Mouse (Mus musculus) hindbrain, postnatal 0 days (tissue): ENCODE measurements at regions not wholly inside any gene's neighbourhood (a gene's known extent, or its start where the extent isn't known, plus 50 kb on each side); places are given as distances from the start of the nearest gene placed in this dataset.

ENCODE experiments used
- ATAC-seq: fragments of 200-750 bp; cut with Nextera tagmentation; 2 replicates; pipeline ENCODE4 v1.8.0; 2017; ENCODE audit warnings: mild to moderate bottlenecking, moderate TSS enrichment, moderate library complexity
- DNase-seq: peaks from one replicate; pipeline ENCODE4 v3.0.0-alpha.2; 2015; ENCODE audit warnings: low spot score
- H3K27ac ChIP-seq: fragments of 300-500 bp; sonication (generic); 2 replicates; pipeline ENCODE4 v1.5.1; 2014; ENCODE audit warnings: mild to moderate bottlenecking
- H3K27me3 ChIP-seq: fragments of 300-500 bp; sonication (generic); 2 replicates; pipeline ENCODE4 v1.6.1; 2014; ENCODE audit warnings: low read length, mixed read lengths; ENCODE audit not compliant: insufficient read depth
- H3K36me3 ChIP-seq: fragments of 300-500 bp; sonication (generic); 2 replicates; pipeline ENCODE4 v1.6.1; 2014; ENCODE audit warnings: low read length, mixed read lengths; ENCODE audit not compliant: insufficient read depth
- H3K4me1 ChIP-seq: fragments of 300-500 bp; sonication (generic); 2 replicates; pipeline ENCODE4 v1.6.1; 2014; ENCODE audit warnings: antibody characterized with exemption, low read length, mixed read lengths; ENCODE audit not compliant: insufficient read depth
- H3K4me2 ChIP-seq: fragments of 300-500 bp; sonication (generic); 2 replicates; pipeline ENCODE4 v1.6.1; 2014; ENCODE audit warnings: low read depth, mild to moderate bottlenecking, low read length, moderate library complexity, mixed read lengths
- H3K4me3 ChIP-seq: fragments of 300-500 bp; sonication (generic); 2 replicates; pipeline ENCODE4 v1.5.1; 2014; ENCODE audit warnings: low read length
- H3K9ac ChIP-seq: fragments of 300-500 bp; sonication (generic); replicated peaks from 2 replicates; pipeline ENCODE4 v1.6.1; 2014; ENCODE audit warnings: mild to moderate bottlenecking, low read length, moderate library complexity, mixed read lengths
- H3K9me3 ChIP-seq: fragments of 300-500 bp; sonication (generic); 2 replicates; pipeline ENCODE4 v1.6.1; 2016; ENCODE audit warnings: low read length, mixed read lengths
- CTCF ChIP-seq: IDR thresholded peaks from 2 replicates; pipeline ENCODE4 v1.5.1; 2016; ENCODE audit warnings: antibody characterized with exemption, control low read depth, low read depth
- WGBS: fragments of 180-500 bp; shearing (Covaris S2); extraction: QIAGEN DNeasy Blood & Tissue Kit; methylation state at CpG from one replicate; pipeline ENCODE4 v1.1.7; 2014; 5-methylcytosine and 5-hydroxymethylcytosine counted together

DNA sequence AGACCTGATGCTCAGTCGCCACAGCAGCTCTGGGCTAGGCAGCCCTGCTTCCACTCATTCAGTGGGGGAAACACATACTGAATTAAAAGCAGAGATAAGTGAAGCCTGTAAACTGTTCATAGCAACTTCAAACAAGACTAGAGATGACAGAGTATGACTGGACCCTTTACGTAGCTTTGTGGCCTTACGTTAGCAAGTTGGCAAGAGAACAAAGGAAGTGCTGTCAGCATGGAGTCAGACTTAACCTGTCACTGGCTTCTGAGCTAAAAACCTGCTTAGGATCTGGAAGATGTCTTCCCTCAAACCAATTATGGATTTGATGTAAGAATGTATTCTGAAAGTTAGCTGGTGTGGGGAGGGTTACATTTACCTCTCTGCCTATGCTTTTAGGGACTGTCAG lies 421.3 kb downstream of the Ttll7 start:
- 45% methylated on average over 3 of the region's 3 CpGs for WGBS
- H3K4me2 ChIP-seq, result no peak overlapping the region

DNA sequence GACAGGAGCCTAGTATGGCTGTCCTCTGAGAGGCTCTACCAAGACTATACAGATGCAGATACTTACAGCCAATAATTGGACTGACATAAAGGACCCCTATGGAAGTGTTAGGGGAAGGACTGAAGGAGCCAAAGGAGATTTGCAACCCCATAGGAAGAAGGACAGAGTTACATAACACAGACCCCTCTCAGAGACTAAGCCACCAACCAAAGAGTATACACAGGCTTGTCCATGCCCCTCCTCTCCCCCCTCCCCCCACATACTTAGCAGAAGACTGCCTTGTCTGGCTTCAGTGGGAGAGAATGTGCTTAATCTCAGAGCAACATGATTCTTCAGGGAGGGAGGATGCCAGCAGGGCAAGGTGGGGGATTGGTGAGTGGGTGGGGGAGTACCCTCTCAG lies 426.4 kb downstream of the Ttll7 start:
- Histone ChIP-seq H3K4me2 (no peak overlapping the region), H3K27me3 (no peaks in the 10 kb centered on the region), H3K4me3 (no peak overlapping the region), H3K9ac (no peak overlapping the region), H3K9me3 (no peaks in the 10 kb centered on the region), H3K4me1 (no peaks in the 10 kb centered on the region), H3K36me3 (no peaks in the 10 kb centered on the region), H3K27ac (no peak overlapping the region)
- DNase-seq, result no peak
- ATAC-seq, result no peak
- TF ChIP-seq CTCF, result no peak

More for the DNA sequence above, 421.3 kb downstream of the Ttll7 start:
- TF ChIP-seq CTCF, result no peak
- no peaks in the 10 kb centered on the region for H3K36me3 ChIP-seq
- DNase-seq (no peak), ATAC-seq (no peak)
- no peaks in the 10 kb centered on the region for H3K4me1 ChIP-seq
- no peak overlapping the region for H3K4me3 ChIP-seq
- no peaks in the 10 kb centered on the region for H3K27me3 ChIP-seq
- H3K27ac ChIP-seq, result no peak overlapping the region
- no peaks in the 10 kb centered on the region for H3K9me3 ChIP-seq
- H3K9ac ChIP-seq, result no peak overlapping the region

DNA sequence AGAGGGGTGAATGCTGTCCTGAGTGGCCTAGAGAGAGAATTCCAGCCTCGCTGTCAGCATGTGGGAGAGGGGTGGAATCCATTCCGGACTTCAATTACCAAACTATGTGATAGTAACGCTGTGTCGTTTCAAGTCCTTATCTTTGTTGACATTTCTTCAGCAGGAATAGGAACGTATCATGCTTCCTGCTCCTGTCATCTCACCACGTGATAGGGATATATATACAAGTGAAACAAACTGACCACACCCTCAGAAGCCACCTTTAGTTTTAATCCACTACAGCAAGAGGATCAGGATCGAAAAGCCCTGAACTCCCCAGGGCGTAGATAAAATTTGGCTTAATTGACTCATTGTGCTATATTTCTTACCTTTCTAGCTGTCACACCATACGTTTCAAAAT lies 431.6 kb downstream of the Ttll7 start:
- DNase-seq, result no peak
- no peak overlapping the region for H3K4me2 ChIP-seq
- WGBS, result 90% methylated on average over 9 of the region's 9 CpGs
- no peak for TF ChIP-seq CTCF
- no peaks in the 10 kb centered on the region for H3K9me3 ChIP-seq
- no peak for ATAC-seq
- H3K27me3 ChIP-seq, result no peaks in the 10 kb centered on the region
- H3K4me3 ChIP-seq, result no peak overlapping the region
- no peaks in the 10 kb centered on the region for H3K36me3 ChIP-seq
- H3K27ac ChIP-seq, result no peak overlapping the region
- H3K9ac ChIP-seq, result no peak overlapping the region
- no peaks in the 10 kb centered on the region for H3K4me1 ChIP-seq

DNA sequence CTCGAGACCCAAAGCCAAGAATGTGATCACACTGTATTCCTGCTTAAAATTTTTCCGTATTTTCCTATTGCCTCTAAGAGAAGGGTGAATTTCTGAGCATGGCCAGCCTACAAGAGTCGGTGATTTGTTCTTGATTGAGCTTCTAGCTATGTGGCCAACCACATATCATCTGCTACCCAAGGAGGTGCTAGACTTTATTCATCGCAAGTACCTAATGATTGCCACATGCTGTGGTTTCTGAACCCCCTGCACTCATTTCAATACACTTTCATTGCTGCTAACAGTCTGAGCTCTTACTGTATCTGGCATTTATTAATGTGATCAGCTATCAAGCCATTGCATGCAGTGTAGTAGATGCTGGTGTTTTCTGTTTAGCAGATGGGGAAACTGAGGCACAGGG lies 432.2 kb downstream of the Ttll7 start:
- Histone ChIP-seq H3K27me3 (no peaks in the 10 kb centered on the region), H3K9ac (no peak overlapping the region), H3K27ac (no peak overlapping the region), H3K36me3 (no peaks in the 10 kb centered on the region), H3K4me3 (no peak overlapping the region), H3K4me1 (no peaks in the 10 kb centered on the region), H3K4me2 (no peak overlapping the region), H3K9me3 (no peaks in the 10 kb centered on the region)
- no peak for ATAC-seq
- 93% methylated on average over 4 of the region's 4 CpGs for WGBS
- no peak for TF ChIP-seq CTCF
- no peak for DNase-seq

DNA sequence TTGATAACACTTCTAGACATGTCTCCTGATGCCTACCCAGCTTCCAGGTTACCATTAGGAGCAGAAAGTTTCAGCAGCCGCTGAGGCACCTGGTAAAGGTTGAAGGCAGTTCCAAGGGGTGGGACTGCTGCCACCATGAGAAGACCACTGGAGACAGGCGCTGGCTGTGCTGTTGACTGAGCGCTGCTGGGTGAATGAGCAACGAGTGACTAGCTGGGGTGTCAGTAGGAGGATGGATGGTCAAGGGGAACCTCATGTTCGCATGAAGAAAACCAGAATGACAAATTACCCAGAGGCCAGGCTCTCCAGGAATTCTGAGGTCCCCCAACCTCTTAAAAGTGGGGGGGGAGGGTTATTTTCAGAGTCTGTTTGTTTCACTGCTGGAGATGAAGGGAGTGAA lies 433.3 kb downstream of the Ttll7 start:
- H3K9ac ChIP-seq, result no peak overlapping the region
- 69% methylated on average over 5 of the region's 5 CpGs for WGBS
- H3K27me3 ChIP-seq, result no peaks in the 10 kb centered on the region
- no peak overlapping the region for H3K4me3 ChIP-seq
- no peak overlapping the region for H3K27ac ChIP-seq
- H3K4me1 ChIP-seq, result no peaks in the 10 kb centered on the region
- ATAC-seq (no peak), DNase-seq (no peak)
- TF ChIP-seq CTCF, result no peak
- no peak overlapping the region for H3K4me2 ChIP-seq
- no peaks in the 10 kb centered on the region for H3K36me3 ChIP-seq
- H3K9me3 ChIP-seq, result no peaks in the 10 kb centered on the region

DNA sequence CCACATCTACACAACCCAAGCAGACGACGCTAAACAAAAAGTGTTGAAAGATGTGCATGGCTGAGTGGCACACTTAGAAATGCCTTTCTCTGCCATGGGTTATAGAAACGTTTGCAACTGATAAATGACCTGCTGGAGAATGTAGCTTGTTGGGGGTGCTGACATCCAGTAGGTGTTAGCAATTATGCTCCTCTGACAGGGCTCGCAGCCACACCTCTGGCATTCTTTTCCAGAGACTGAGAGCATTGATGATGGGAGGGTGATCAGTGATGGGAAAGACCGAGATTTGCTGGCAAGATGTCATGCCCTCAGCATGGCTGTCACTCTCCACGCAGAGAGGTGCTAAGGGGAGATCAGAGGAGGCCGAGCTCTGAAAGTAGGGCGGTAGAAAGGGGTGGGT lies 435.3 kb downstream of the Ttll7 start:
- Histone ChIP-seq H3K4me3 (no peak overlapping the region), H3K9ac (no peak overlapping the region), H3K27me3 (no peaks in the 10 kb centered on the region), H3K36me3 (no peaks in the 10 kb centered on the region), H3K4me1 (no peaks in the 10 kb centered on the region), H3K9me3 (no peaks in the 10 kb centered on the region), H3K27ac (no peak overlapping the region), H3K4me2 (no peak overlapping the region)
- TF ChIP-seq CTCF, result no peak
- DNase-seq (no peak), ATAC-seq (no peak)
- WGBS, result 56% methylated on average over 8 of the region's 8 CpGs

DNA sequence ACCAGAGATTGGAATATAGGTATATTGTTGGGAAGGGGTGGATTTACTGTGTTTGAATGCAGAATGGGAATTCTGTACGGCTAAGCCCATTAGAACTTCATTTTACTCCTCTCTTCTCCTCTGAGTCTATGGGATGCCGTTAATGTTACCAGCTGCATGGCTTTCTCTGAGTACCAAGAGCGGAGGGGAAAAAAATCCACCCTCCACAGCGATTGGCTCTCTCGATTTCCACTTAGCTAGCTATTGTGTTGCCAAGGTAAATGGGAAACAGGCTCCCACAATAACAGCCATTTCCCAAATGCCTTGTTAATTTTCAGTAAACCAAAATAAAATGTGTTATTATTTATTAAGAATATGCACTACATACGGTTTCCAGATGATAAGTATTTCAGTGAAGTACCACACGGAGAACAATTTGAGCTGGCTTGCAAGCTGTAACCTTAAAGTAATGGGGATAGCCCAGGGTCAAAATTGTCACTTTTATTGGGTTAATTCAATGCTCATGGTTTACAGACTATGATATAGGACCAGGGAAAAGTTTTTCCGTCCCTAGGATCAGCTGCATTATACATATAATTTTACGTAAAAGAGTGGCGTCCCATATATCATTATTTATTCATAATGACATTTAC lies 439.6 kb downstream of the Ttll7 start:
- Histone ChIP-seq H3K4me1 (no peaks in the 10 kb centered on the region), H3K9me3 (no peaks in the 10 kb centered on the region), H3K27ac (no peak overlapping the region), H3K4me2 (no peak overlapping the region), H3K4me3 (no peak overlapping the region), H3K27me3 (no peaks in the 10 kb centered on the region), H3K36me3 (no peaks in the 10 kb centered on the region), H3K9ac (no peak overlapping the region)
- WGBS, result 86% methylated on average over 10 of the region's 10 CpGs
- ATAC-seq (no peak), DNase-seq (no peak)
- TF ChIP-seq CTCF, result no peak
